Mouse (Mus musculus) heart, embryonic 16.5 days (tissue): ENCODE data around the gene Hcn2. TPM values are rescaled to one million over a fixed set of nuclear protein-coding genes. Genes with fewer than 3 reads are reported as not detected.
A peak's percentile ranks its signal among the peaks of the same experiment; 100 is the strongest.

Experiments used
- ATAC-seq: fragments of 200-750 bp; cut with Nextera tagmentation; replicated peaks from 2 replicates; pipeline ENCODE4 v1.8.0; 2017; ENCODE audit warnings: moderate number of reproducible peaks; ENCODE audit not compliant: insufficient read depth, low FRiP score; ENCODE audit errors: extremely low read depth
- H3K27ac ChIP-seq: fragments of 300-500 bp; sonication (generic); 2 replicates; pipeline ENCODE4 v1.5.1; 2014; ENCODE audit warnings: mild to moderate bottlenecking, low read length, control low read depth, moderate library complexity
- H3K27me3 ChIP-seq: fragments of 300-500 bp; sonication (generic); 2 replicates; pipeline ENCODE4 v1.6.1; 2014; ENCODE audit warnings: low read length, mixed read lengths; ENCODE audit not compliant: control insufficient read depth, insufficient read depth
- H3K36me3 ChIP-seq: fragments of 300-500 bp; sonication (generic); 2 replicates; pipeline ENCODE4 v1.6.1; 2014; ENCODE audit not compliant: control insufficient read depth, insufficient read depth
- H3K4me1 ChIP-seq: fragments of 300-500 bp; sonication (generic); 2 replicates; pipeline ENCODE4 v1.6.1; 2014; ENCODE audit warnings: low read length, mixed read lengths; ENCODE audit not compliant: control insufficient read depth, insufficient read depth
- H3K4me2 ChIP-seq: fragments of 300-500 bp; sonication (generic); 2 replicates; pipeline ENCODE4 v1.6.1; 2014; ENCODE audit warnings: low read depth, mild to moderate bottlenecking, control low read depth, low read length
- H3K4me3 ChIP-seq: fragments of 300-500 bp; sonication (generic); 2 replicates; pipeline ENCODE4 v1.5.1; 2014; ENCODE audit warnings: mild to moderate bottlenecking, control low read depth, low read length
- H3K9ac ChIP-seq: fragments of 300-500 bp; sonication (generic); 2 replicates; pipeline ENCODE4 v1.6.1; 2014; ENCODE audit warnings: low read length, control low read depth
- H3K9me3 ChIP-seq: fragments of 300-500 bp; sonication (generic); replicated peaks from 2 replicates; pipeline ENCODE4 v1.6.1; 2016; ENCODE audit warnings: low read length; ENCODE audit not compliant: control insufficient read depth
- WGBS: fragments of 180-500 bp; shearing (Covaris S2); extraction: QIAGEN DNeasy Blood & Tissue Kit; methylation state at CpG from one replicate; pipeline ENCODE4 v1.1.7; 2014; 5-methylcytosine and 5-hydroxymethylcytosine counted together
- polyA plus RNA-seq: library from polyadenylated mRNA; unstranded; fragments of >200 nt; fragmentation: Nextera tagmentation; extraction: Ambion mirVana; gene quantifications from 2 replicates; pipeline ENCODE4 v1.2.1, GENCODE M21; 2015

The Hcn2 gene
- polyA plus RNA-seq, 1 experiment from 2014 or later, result not detected

DNA sequence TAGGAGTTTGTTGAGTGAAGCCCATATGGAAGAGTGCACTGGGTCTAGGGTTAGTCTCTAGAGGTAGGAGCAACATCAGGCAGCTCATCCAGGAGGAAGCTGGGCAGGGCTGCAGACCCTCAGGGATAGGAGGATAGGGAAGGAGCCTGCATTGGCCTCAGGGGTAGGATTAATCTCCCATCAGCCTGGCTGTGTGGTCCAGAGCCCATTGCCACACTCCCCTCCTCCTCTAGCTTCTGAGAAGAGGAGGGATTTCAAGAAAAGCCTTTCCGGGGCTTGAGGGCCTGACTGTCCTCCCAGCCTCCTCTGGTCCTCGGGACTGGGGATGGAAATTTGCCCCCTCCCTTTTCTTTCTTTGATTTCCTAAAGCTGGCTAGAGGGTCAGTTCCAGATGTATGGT, 62.8 kb downstream of the Hcn2 start:
- H3K27ac ChIP-seq, result no peak overlapping the region
- no peak overlapping the region for H3K9ac ChIP-seq
- 31% methylated on average over 2 of the region's 2 CpGs for WGBS
- H3K4me1 ChIP-seq, result peaks cover 26% of the 10 kb centered on the region
- H3K27me3 ChIP-seq, result peaks cover 4% of the 10 kb centered on the region; the same call in 1 of the 2 replicates
- no peak overlapping the region for H3K4me2 ChIP-seq
- H3K9me3 ChIP-seq, result peaks cover 5% of the 10 kb centered on the region; the same call in 1 of the 2 replicates
- no peaks in the 10 kb centered on the region for H3K36me3 ChIP-seq
- no peak for ATAC-seq
- H3K4me3 ChIP-seq, result no peak overlapping the region

DNA sequence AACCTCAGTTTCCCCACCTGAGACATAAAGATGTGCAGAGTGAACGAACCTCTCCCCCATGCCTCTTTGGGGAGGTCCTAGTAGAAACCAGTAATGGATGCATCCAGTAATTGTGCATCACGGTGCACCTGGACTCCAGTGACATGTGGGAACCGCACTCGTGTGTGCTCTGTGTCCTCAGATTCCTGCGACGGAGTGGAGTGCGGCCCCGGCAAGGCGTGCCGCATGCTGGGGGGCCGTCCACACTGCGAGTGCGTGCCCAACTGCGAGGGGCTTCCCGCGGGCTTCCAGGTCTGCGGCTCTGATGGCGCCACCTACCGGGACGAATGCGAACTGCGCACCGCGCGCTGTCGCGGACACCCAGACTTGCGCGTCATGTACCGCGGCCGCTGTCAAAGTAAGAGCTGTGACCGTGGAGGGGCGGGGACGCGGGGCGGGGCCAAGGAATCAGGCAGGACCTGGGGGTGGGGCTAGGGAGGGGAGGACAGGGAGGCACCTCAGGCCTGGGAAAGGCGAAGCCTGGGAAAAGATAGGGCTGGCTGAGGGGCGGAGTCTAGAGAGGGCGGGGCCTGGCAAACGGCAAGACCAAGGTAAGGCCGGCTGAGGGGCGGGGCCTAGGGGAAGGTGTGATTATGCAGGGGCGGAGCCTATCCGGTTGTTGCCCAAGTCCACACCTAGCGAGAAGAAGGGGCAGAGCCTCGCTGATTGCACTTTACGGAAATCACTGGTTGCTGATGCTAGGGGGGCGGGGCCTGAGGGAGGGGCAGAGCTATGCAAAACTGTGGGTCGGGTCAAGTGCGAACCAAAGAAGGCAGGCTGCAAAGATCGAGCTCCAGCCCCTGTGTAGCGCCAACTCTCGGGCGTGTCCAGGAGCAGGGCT, 63.6 kb downstream of the Hcn2 start:
- H3K36me3 ChIP-seq, result no peaks in the 10 kb centered on the region
- peaks cover 7% of the 10 kb centered on the region; the same call in 1 of the 2 replicates for H3K27me3 ChIP-seq
- H3K4me2 ChIP-seq, result peak overlapping the region; percentile 92
- peak overlapping the region; percentile 51; the same call in 1 of the 2 replicates for H3K9ac ChIP-seq
- peak overlapping the region; percentile 53 for H3K4me3 ChIP-seq
- peaks cover 26% of the 10 kb centered on the region for H3K4me1 ChIP-seq
- ATAC-seq, result peak; percentile 77
- no peak overlapping the region for H3K27ac ChIP-seq
- peaks cover 3% of the 10 kb centered on the region; the same call in 1 of the 2 replicates for H3K9me3 ChIP-seq
- WGBS, result 3% methylated on average over 54 of the region's 55 CpGs

DNA sequence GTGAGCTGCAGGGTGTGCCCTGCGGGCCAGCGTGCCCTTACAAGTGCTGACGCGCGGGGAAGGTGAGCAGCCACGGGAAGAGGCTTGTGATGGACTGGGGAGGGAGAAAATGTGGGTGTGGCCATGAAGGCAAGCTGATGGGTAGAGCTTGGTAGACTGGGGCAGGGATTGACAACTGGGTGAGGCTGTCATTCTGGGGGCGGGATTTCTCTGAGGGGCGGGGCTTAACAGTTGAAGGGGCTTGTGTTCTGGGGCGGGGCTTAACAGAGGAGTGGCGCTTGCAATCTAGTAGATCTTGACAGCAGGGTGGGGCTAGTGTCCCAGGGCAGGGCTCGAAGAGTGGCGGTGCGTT, 64.2 kb downstream of the Hcn2 start:
- Histone ChIP-seq H3K4me3 (peak overlapping the region; percentile 53), H3K4me1 (peaks cover 26% of the 10 kb centered on the region), H3K27me3 (peaks cover 7% of the 10 kb centered on the region; the same call in 1 of the 2 replicates), H3K27ac (no peak overlapping the region), H3K9ac (peak overlapping the region; percentile 51; the same call in 1 of the 2 replicates), H3K36me3 (no peaks in the 10 kb centered on the region), H3K4me2 (peak overlapping the region; percentile 92), H3K9me3 (no peaks in the 10 kb centered on the region)
- ATAC-seq, result no peak; the same call in 1 of the 2 replicates
- 2% methylated on average over 13 of the region's 13 CpGs for WGBS

DNA sequence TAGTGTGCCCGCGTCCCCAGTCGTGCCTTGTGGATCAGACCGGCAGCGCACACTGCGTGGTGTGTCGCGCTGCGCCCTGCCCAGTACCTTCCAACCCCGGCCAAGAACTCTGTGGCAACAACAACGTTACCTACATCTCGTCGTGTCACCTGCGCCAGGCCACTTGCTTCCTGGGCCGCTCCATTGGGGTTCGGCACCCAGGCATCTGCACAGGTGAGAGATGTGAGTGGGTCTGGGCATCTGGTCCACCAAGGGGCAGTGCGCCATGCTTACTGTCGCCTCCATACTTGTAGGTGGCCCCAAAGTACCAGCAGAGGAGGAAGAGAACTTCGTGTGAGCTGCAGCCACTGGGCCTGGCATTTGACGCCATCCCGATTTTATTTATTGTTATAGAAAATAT, 64.7 kb downstream of the Hcn2 start:
- 42% methylated on average over 21 of the region's 21 CpGs for WGBS
- peak overlapping the region; percentile 92 for H3K4me2 ChIP-seq
- no peak overlapping the region for H3K9ac ChIP-seq
- no peaks in the 10 kb centered on the region for H3K36me3 ChIP-seq
- peaks cover 26% of the 10 kb centered on the region for H3K4me1 ChIP-seq
- no peak overlapping the region for H3K27ac ChIP-seq
- H3K4me3 ChIP-seq, result peak overlapping the region; percentile 53
- peaks cover 7% of the 10 kb centered on the region; the same call in 1 of the 2 replicates for H3K27me3 ChIP-seq
- no peak for ATAC-seq
- no peaks in the 10 kb centered on the region for H3K9me3 ChIP-seq

DNA sequence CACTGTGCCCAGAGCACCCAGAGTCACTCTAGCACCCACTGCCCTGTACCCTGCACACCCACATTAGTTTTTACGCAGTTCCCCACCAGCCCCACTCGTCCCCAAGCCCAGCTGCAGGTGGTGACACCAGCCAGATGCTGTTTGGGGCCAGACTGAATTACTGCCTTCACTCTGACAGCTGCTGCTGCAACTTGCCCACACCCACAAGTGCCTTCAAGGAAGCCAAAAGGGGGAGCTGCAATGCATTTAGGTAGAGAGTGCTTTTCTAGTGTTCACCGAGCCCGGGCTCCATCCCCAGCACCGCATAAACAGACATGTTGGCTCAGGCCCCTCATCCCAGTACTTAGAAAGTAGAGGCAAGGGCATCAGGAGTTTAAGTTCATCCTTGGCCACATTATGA, 65.5 kb downstream of the Hcn2 start:
- no peak for ATAC-seq
- Histone ChIP-seq H3K27ac (no peak overlapping the region), H3K4me3 (no peak overlapping the region), H3K36me3 (no peaks in the 10 kb centered on the region), H3K9me3 (no peaks in the 10 kb centered on the region), H3K27me3 (peaks cover 7% of the 10 kb centered on the region; the same call in 1 of the 2 replicates), H3K4me1 (peaks cover 25% of the 10 kb centered on the region), H3K4me2 (no peak overlapping the region), H3K9ac (no peak overlapping the region)
- WGBS, result 64% methylated on average over 5 of the region's 5 CpGs

DNA sequence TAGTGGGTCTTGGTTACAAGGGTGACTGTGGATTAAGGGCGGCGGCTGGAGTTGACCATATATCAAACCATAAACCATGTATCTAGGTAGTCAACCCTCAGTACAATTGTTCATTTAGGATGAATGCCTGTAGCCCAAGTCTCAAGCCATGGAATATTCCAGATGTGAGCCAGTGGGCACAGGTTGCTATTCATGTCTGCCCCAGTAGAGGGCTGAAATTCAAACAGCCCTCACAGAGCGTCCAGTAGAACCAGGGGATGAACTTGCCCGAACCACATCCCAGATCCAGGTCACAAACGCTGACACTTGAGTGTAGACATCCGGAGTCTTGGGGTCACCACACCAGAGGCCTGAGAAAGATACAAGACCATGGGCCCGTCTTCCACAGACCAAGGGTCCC, 66.6 kb downstream of the Hcn2 start:
- Histone ChIP-seq H3K27ac (no peak overlapping the region), H3K27me3 (peaks cover 7% of the 10 kb centered on the region; the same call in 1 of the 2 replicates), H3K4me3 (no peak overlapping the region), H3K4me2 (no peak overlapping the region), H3K9ac (no peak overlapping the region), H3K36me3 (no peaks in the 10 kb centered on the region), H3K4me1 (peaks cover 14% of the 10 kb centered on the region), H3K9me3 (no peaks in the 10 kb centered on the region)
- ATAC-seq, result no peak
- 58% methylated on average over 7 of the region's 7 CpGs for WGBS

DNA sequence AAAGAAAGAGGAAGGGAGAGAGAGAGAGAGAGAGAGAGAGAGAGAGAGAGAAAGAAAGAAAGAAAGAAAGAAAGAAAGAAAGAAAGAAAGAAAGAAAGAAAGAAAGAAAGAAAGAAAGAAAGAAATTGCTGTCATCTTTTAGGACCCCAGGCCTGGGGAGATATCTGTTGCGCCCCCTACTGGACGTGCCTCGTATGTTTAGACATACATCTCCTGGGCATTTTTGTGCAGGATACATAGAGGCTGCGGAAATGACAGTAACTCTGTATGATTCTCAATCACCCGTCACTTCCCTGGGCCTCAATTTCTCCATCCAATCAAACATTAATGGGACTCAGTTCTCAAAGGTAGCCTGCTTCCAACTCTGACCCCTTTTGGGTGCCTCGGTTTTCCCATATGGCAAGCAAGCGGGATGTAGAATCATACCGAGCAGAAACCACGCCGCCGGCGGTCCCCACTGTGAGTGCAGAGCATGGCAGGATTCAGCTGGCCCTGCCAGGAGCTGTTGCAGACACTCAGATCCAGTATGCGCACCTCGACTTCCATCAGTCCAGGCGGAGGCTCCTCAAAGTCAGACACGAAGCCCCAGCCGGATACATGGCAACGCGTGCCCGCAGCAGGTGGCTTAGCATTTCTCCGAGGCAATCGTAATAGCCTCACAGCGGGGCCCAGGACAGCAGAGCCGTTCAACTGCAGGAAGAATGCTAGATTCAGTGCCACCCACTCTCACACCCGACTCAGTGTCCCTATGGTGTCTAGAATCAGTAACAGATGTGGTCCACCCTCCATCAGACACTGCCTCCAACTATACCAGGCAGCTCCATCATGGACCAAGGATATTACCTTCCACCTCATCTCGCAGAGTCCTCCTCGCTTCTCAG, 67.7 kb downstream of the Hcn2 start:
- 42% methylated on average over 27 of the region's 27 CpGs for WGBS
- peaks cover 8% of the 10 kb centered on the region for H3K4me1 ChIP-seq
- no peak overlapping the region for H3K9ac ChIP-seq
- no peak for ATAC-seq
- H3K27me3 ChIP-seq, result peaks cover 3% of the 10 kb centered on the region; the same call in 1 of the 2 replicates
- no peaks in the 10 kb centered on the region for H3K9me3 ChIP-seq
- no peaks in the 10 kb centered on the region for H3K36me3 ChIP-seq
- no peak overlapping the region for H3K27ac ChIP-seq
- no peak overlapping the region for H3K4me3 ChIP-seq
- H3K4me2 ChIP-seq, result no peak overlapping the region
